Mouse (Mus musculus) left cerebral cortex, postnatal 36 days (tissue): ENCODE measurements around the gene Ghrhr. TPM values are rescaled to one million over a fixed set of nuclear protein-coding genes. Genes with fewer than 3 reads are reported as not detected.

Source experiments
- DNase-seq, 2 experiments: peaks; one replicate each; pipeline ENCODE4 v3.0.0; 2021 to 2022; ENCODE audit warnings: low spot score in 2 of 2, mixed read lengths in 1 of 2
- intact Hi-C: fragments of 180-260 bp; cut with DNase I; formaldehyde crosslinking; loops from one replicate; pipeline ENCODE4 v1.15.1; 2025
- total RNA-seq, 2 experiments: library from RNA; stranded (reverse); gene quantifications; 2 replicates each; pipeline ENCODE4 v1.2.3; 2021

The Ghrhr gene
- total RNA-seq, 2 experiments from 2014 or later: not detected

DNA sequence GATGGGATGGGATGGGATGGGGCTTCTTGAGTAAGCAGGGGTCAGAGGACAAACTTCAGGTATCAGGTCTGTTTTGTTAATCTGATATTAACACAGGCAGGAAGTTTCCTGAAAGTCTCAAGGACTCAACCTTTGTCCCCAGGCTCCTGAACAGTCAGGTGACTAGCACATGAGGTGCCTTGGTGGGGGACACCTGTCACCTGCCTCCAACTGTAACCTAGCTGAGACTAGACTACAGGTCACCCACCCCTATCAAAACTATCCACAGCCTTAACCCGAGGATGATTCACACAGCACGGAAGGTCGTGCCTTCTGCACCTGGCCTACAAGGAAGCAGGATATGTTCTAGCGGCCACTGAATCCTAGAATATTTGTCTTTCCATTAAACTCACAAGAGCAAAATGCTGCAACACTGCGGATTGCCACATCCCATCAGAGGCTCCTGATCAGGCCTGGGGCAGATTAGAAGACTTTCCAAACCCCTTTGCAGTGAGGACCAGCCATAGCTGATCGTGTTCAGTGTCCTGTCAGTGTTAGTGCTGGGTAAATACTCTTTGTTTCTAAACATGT is 25.6 kb upstream of the Ghrhr start:
- no peak for DNase-seq
- intact Hi-C loops: no loop called here

DNA sequence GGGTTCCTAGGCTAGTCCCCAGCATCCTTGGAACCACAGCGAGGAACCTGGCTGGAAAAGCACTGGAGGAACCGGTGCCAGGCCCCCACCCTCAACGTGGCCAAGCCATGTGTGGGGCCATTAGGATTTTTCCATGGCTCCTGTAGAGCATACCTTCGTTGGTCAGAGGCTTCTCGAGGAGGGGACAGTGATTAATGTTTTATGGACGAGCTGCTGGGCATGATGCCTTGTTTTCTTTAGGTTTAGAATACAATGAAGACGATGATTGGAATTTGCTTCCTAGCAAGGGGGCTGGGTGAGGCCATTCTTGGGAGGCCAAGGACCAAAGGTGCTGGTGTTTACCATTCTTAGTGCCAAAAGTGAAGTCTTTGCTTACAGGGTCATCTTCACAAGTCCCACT is 24.4 kb upstream of the Ghrhr start:
- DNase-seq: no peak
- intact Hi-C loops: no loop called here

DNA sequence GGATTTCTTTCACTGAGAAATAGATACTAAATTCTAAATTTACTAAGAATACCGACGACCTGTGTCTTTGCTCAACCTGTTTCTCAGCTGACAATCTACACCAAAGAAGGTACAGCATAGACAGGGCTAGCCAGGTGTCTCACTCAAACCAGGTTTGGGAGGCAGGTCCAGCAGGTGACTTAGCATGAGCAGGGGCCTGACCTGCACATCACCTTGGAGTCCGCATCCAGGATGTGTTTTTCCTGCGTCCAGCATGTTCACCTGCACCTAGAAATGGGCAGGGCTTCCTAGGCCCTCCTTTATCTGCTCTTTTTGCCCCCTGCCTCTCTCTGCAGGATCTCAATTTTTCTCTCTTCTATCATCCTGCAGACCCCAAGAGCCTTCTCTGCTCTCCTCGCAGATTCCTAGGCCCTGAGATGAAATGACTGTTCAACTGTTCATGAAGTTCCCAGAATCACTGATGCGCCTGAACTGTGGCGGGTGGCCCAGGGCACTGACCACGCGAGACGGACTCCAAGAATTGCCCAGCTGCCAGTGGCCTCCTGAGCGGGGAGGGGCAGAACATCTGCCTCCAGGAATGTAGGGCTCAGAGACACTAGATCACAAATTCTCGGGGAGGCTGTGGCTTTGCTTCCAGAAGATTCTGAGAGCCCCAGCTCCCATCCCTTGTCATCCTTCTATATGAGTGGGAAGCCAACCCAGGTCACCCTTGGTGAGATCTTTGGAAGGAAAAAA is 22.2 kb upstream of the Ghrhr start:
- DNase-seq: no peak
- intact Hi-C loops: no loop called here

DNA sequence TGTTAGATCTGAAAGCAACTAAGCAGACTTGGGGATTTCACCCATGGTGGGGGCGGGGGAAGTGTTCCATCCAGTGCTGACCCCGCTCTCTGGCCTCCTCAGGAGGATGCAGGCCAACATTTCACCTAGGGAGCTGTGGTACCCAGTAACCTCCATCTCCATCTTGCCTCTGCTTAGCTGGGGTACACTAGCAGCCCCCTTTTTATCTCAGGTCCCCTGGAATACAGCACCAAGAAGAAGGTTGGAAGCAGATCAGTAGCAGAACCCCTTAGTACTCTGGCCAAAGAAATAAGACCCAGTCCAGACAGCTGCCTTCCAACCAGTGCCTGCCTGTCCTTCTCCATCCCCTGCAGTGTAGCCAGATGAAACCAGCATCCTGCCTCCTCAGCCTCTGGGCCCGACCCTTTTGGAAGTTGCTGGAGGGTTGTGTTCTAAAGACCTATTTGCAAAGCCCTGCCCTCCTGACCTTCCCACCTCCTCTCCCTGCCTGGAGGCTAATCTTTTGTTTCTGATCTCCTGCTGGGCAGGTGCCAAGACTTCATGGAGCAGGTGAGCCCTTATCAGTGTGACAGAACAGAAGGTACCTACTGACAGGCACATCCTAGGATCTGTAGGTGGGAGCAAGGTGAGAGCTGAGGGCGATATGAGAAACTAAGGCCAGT is 21.5 kb upstream of the Ghrhr start:
- intact Hi-C loops: no loop called here
- DNase-seq: no peak

DNA sequence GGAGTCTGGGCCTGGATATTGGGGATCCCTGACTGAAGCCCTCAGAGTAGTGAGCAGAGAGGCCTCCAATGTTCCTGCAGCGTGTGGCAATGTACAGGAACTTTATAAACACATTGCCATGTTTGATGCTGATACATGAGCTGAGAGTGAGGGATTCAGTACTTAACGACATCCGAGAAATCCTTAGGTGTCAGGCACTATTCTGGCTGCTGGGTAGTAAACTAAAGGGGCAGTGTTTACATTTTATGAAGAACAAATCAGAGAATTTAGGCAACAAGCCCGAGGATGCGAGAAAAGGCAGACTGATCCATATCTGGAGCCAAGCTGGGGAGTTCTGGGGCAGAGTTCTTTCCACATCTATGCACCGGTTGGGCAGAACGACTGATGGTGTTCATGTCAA is 20.5 kb upstream of the Ghrhr start:
- intact Hi-C loops: no loop called here

DNA sequence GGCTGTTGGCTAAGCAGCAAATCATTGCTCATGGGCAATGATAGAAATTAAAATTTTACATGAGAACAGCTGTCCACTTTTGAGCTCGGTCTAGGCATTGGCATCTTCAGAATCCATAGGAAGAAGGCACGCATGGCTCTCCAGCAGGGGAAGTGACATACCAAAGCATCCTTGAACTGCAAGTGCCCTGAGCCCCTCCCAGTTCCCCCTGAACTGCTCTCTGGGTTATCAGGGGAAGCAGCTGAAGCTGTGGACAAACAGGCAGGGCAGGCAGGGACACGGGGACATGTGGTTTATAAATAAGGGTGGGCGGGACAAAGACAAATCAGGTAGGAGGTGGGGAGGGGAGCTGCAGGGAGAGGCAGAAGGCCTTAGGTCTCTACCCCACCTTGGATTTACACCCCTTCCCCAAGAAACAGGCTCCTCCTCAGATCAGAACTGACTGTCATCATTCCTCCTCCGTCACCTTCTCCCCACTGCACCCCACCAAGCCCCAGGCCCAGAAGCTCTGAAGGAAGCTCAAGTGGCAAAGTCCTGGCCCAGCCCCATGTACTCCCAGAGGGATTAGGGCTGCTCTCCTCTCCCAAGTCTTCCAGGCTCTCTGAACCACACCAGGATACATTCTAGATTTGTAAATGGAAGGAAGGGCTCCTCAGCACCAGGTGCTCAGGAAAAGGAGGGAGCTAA is 19.9 kb upstream of the Ghrhr start:
- intact Hi-C loops: no loop called here
- DNase-seq: no peak

More for the DNA sequence above, 20.5 kb upstream of the Ghrhr start:
- DNase-seq: no peak

DNA sequence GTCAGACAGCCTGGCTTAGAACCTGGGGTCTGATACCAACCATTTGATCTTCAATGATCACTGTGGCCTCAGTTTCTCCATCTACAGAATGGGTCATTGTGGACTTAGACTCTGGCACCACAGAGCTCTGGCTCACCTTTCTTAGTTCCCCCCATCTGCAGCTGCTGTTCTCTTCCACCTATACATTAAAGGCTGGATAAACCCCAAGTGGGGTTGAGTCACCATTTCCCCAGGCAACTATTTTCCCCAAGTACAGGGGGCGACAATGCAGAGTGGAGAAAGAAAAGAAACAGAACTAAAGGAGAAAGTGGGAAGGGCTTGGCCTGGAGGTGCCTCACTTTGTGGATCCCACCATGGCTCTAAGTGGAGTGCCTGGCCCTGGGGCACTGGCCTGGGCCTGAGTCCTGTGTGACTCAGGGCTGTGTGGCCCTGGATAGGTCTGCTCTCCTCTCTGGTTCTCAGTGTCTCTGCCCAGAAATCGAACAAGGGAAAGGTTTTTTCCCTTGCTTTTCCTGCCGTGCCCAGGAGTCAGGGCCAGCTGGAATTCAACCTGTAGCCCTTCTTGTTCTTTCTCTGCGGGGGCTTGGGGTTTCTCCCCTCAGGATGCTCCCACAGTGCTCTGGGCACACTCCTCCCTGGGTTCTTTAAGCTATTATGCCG is 19.0 kb upstream of the Ghrhr start:
- intact Hi-C loops: no loop called here

DNA sequence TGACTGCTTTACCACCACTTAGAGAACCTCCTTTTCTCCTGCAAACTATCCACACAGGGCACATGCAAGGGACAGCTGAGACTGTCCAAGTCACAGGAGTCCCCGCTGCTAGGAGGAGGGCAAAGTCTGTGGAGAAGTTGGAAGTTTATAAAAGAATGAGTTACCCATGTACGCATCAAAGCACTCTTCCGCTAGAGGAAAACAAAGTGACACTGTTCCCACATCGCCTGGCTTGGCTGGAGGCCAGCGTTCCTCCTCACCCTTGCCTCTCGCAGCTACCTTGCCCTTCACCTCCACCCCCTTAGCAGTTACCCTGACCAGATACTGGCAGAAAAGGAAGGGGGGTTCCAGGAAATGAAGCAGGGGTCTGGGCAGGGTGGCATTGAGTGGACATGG is 18.5 kb upstream of the Ghrhr start:
- intact Hi-C loops: no loop called here
- DNase-seq: no peak

More for the DNA sequence above, 19.0 kb upstream of the Ghrhr start:
- DNase-seq: no peak

DNA sequence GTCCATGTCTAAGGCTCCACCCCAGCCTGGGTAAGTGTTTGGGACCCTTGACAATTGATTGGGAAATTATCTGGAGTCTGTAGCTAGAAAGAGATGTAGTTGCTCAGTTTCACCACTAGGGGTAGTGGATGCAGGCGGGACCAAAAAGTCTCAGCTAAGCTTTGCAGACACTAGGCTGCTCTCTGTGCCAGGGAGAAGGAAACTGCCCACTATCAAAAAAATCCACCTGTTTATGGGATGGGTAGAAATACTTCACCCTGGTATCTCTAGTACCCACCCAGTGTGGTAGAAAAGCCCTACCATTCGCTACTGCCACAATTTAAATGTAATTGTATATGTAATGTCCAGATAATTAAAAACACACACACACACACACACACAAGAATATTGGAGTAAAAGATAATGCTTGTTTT is 17.4 kb upstream of the Ghrhr start:
- no peak for DNase-seq
- intact Hi-C loops: no loop called here

DNA sequence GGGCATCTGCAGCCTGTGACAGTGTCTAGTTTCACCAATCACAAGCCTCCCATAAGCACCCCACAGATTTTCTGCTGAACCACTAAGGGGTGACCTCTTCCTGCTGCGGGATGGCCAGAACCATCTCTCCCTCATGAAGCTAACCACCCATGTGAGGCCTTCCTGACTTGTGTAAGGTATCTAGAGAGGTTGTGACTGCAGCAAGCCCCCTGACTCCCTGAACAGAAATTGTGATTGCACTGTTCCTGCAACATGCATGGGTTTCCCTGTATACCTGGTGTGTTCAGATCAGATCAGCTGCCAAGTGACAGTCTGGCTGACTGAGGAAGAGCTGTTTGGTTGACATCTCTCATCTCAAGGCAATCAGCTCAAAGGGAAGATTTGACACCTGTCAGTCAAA is 13.4 kb upstream of the Ghrhr start:
- DNase-seq: no peak
- intact Hi-C loops: no loop called here

DNA sequence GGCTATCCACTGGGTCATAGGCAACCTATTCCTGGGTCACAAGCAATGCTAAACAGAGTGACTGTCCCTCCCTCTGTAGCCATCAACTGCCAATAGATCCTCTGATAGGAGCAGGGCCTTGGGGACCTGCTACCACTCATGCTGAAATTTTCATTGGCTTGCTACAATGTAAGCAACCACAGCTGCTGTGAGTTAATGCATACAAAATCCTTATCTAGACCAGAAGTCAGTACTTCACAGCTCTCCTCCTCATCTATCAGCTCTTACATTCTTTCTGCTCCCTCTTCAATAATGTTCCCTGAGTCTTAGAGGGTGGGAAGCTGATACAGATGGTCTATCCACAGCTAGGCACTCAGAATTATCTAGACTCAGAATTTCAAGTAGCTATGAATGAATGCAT is 9.0 kb upstream of the Ghrhr start:
- DNase-seq: no peak
- intact Hi-C loops: no loop called here

DNA sequence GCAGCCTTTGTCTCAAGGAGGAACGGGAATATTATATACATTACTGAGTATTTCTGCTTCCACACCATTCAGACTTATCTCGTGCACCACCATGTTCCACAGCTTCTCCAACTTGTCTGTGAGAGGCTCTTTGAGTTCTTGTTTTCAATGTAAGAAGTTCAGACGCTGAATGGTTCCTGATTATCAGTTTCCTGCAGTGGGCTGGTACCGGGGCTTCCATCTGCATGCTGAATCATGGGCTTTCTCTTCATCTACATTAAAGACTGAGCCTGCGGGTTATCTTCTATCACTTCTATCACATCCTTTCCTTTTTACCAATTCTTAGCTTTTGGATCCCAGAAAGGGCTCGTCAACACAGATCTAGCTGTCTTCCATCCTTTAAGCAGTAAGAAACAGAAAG is 5.3 kb upstream of the Ghrhr start:
- intact Hi-C loops: no loop called here
- no peak for DNase-seq

DNA sequence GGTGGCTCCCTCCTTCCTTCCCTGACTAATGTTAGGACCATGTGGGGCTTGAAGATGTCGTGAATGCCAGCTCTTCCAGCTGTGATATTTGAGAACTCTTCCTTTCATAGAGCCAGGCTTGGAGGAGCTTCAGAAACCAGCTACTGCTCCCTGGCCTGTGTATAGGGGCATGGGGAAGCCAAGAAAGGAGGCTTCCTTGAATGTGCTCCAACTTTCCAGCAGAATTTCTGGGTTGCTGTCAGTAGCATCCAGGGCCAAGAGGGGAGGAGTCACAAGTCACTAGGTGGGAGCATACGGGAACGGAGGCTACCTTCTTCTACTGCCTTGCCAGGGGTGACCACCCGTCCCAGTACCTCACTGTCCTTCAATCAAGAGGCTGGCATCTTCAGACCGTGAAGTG is 416 bp downstream of the Ghrhr start:
- DNase-seq: no peak
- intact Hi-C loops: loop anchor here (5.0 kb wide), 1 partner anchor 131 kb away; no protein-coding TSS in a partner anchor

DNA sequence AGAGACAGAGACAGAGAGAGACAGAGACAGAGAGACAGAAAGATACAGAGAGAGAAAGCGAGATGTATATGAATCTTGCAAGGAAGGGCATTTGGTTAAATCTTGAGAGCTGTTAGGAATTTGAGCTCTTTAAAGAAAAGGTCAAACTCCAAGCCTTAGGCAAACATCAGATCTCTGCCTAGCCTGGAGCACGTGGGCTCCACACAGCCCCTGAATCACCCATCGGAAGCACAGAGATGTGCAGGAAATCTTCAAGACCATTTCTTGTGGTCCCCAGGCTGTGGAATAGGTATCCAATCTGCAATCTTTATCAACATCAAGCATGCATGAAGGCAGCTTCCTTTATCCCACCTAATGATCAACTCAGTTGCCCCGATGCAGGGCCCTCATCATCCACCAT is 1.4 kb downstream of the Ghrhr start:
- no peak for DNase-seq
- intact Hi-C loops: loop anchor here (5.0 kb wide), 1 partner anchor 130 kb away; no protein-coding TSS in a partner anchor

DNA sequence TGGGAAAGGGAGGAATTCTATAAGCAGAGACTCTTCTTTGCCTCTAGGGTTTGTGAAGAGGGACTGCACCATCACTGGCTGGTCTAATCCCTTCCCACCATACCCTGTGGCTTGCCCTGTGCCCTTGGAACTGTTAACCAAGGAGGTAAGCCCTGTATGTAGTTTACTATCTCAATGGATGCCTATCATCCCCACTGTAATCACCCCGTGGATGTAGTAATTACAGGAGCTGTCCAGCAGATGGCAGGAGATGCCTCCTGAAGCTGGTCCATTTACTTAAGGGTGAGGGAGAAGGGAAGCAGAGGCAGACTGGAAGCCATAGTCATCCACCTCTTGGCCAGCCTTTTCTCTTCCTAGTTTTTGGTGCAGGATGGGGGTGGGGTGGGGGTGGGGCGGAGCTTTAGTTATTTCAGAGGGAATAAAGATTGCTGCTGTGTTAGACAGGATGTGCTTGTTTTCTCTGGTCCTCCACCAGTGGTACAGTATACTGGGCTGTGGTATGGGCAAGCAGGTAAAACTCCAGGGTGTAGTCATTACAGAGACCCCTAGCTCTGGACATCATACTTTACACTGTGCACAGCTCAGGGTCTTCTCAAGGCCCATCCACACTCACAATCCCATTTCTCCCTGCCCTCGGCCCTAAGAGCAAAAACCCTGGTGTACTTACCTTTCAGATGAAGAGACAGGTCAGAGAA is 3.7 kb downstream of the Ghrhr start:
- peak; percentile 43 to 56 for DNase-seq
- intact Hi-C loops: loop anchor here (5.0 kb wide), 1 partner anchor 128 kb away; no protein-coding TSS in a partner anchor

DNA sequence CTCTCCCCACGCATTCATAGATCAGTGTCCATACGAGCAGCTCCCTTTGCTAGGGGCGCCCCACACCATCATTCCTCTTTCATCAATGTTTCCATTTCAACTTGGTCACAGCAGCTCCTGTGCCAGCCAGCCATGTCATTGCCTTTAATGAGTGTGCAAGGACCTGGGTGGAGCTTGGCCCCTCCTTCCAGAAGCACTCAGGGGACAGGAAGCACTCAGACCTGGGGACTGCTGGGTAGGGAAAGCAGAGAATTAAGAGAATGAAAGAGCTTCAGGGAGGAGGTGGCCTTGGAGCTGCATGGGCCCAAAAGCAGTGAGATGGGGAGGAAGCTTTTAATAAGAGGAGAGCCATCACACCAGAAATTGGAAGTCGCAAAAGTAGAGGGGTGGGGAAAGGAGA is 5.9 kb downstream of the Ghrhr start:
- intact Hi-C loops: no loop called here
- no peak for DNase-seq

DNA sequence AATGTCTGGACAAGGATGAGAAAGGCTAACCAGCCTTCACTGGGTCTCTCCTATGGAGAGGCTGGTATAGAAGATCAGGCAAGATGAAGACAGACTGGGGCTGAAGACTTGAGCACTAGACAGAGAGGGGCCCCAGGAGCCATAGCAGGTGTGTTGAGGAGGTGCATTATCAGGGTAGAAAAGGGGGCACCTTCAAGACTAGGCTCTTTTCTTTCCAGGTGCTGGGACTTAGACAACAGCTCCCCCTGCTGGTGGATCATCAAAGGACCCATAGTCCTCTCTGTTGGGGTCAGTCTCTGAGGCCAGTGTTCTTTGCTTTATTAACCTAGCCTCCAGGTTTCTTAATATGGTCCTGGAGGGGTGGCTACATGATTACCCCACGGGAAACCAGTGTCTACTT is 7.8 kb downstream of the Ghrhr start:
- intact Hi-C loops: loop anchor here (2.0 kb wide), 1 partner anchor 151 kb away; no protein-coding TSS in a partner anchor
- DNase-seq: peak in 1 of 2 experiments; percentile 54

DNA sequence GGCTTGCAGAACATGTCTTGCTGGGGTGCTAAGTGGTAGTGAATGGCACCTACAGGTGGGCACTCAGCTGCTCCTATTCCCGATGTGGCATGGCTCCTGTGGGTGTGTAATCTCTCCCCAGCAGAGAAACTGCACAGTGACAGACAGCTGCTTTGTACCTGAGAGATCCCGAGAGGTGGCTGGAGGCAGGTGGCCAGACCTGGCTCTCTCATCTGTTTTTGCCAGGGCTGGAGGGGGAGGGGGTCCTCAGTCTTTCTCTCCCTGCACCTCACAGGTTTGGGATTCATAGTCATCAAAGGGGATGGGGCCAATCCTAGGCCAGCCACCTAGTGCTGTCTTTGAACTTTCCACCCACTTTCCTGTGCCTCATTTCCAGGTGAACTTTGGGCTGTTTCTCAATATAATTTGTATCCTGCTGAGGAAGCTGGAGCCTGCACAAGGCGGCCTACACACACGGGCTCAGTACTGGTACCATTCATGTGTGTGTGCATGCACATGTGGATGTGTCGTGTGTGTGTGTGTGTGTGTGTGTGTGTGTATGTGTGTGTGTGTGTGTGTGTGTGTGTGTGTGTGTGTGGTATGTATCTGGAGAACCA is 8.4 kb downstream of the Ghrhr start:
- intact Hi-C loops: loop anchor here (2.0 kb wide), 1 partner anchor 152 kb away; no protein-coding TSS in a partner anchor
- DNase-seq: no peak
